8 mouse cellular contexts compared by ENCODE assay signal in the genomic region with DNA sequence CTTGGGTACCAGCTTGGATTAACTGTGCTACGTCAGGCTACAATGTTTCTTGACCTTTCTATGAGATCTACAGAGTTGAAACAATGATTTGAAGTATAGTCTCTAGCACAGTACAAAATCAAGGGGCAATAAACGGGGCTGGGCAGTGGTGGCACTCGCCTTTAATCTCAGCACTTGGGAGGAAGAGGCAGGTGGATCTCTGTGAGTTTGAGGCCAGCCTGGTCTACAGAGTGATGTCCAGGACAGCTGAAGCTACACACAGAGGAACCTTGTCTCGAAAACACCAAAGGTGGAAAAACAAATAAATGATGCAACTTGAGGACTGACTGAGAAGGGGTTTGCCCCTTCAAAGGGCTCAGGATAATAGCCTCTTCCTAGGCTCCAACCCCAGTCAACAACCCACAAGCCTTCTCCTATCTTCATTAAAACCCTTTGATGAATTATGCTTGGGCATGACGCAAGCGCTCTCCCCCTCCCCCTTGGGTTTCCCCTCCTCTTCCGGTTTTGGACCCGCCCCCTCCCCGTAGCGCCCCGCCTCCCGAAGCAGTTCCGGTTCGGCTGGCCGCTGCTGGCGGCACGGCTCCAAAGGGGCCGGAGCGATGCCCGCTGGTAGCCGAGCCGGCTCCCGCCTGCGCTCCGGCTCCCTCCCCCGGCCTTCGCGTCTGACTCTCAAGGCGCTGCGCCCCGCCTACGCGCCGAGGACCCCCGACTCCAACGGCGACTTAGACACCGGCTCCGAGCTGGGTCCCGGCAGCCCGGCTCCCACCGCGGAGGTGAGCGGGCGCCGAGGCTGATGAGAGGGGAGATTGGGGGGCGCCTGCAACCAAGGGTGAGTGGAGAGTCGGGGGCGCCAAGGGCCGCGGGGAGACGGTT. TPM values are rescaled to one million over a fixed set of nuclear protein-coding genes. Genes with fewer than 3 reads are reported as not detected.
DNase-seq lines count a peak whose midpoint lies in the region; ATAC-seq lines count a peak whose summit lies in the region.

A gene (plus strand): TSS at position 524 of the 873 bp plus-strand sequence.

- peak within 1 kb of the TSS; percentile 82 for H3K4me3 ChIP-seq in hindbrain, embryonic 15.5 days

- peak within 1 kb of the TSS; percentile 87 for H3K27ac ChIP-seq in hindbrain, embryonic 15.5 days (replicated peaks)

- peak; percentile 89 for ATAC-seq in hindbrain, embryonic 15.5 days (ENCODE audit: low FRiP score, low read depth)

- H3K36me3 ChIP-seq in hindbrain, embryonic 15.5 days = no peaks in the 10 kb centered on the region

- H3K27me3 ChIP-seq in hindbrain, embryonic 15.5 days = no peaks in the 10 kb centered on the region

- H3K4me1 ChIP-seq in hindbrain, embryonic 15.5 days (replicated peaks) = peaks cover 15% of the 10 kb centered on the region

- 7% methylated on average over 48 of the region's 52 CpGs for WGBS in hindbrain, embryonic 15.5 days

- H3K9ac ChIP-seq in hindbrain, embryonic 15.5 days = peak within 1 kb of the TSS; percentile 92

- H3K9me3 ChIP-seq in hindbrain, embryonic 15.5 days = no peaks in the 10 kb centered on the region

- peak; percentile 90 for DNase-seq in ZHBTc4 (ENCODE audit: low read depth, low spot score)
- peak; percentile 73 to 87 for DNase-seq in cerebellum, postnatal 4 days (ENCODE audit: low spot score in 2 of 2)
- DNase-seq in gastrocnemius, adult 18-20 months (ENCODE audit: low spot score) = peak; percentile 83
- DNase-seq in layer of hippocampus, postnatal 36 days = peak; percentile 84 to 86
- DNase-seq in lung, postnatal 36 days = peak; percentile 84
- peak; percentile 90 for DNase-seq in retina, embryonic 14.5 days (ENCODE audit: low spot score)
- peak; percentile 88 for DNase-seq in thymus, postnatal 4 days

- peak within 1 kb of the TSS; percentile 55 for H3K4me2 ChIP-seq in hindbrain, embryonic 15.5 days

RNA-seq across cellular contexts. Expression of the gene that starts here (rescaled TPM):
- total RNA-seq in gastrocnemius, adult 18-20 months (2021) = 10 to 100 TPM; 62.7 to 63.1 TPM
- 19.7 and 21.3 TPM in 2 replicates for polyA plus RNA-seq in hindbrain, embryonic 15.5 days (2015; fragmentation: Nextera tagmentation; extraction: Ambion mirVana)
- total RNA-seq in layer of hippocampus, postnatal 36 days (2021) = 10 to 100 TPM; 84.9 to 87.7 TPM

Comparison
In these comparisons a context has a peak if more than half of its experiments do, and no peak if none do; other contexts are left out.
1. Peak in every context shown above with its lines: DNase-seq, ATAC-seq, H3K4me3 ChIP-seq and H3K27ac ChIP-seq.